Mouse (Mus musculus): ENCODE data around the gene Smurf1. TPM values are rescaled to one million over a fixed set of nuclear protein-coding genes. Genes with fewer than 3 reads are reported as not detected.

Smurf1 gene
- polyA plus RNA-seq, 1 experiment: 19.5 TPM

DNA sequence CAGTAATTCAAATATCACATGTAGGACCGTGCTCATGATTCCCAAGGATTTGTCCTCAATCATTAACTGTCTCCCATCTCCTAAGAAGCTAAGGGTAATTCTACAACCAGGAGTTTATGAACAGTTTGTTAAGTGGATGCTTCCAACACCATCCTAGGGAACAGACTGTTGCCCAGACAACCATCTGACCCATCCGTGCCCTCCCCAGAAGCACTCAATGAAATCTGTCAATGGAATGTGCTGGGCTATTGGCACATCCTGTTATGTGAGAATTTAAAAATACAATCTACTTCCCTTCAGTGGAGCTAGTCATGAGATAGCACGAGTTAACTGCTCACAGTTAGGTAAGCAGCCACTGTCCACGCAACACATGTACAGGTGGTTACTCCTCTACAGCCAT is 56.1 kb downstream of the Smurf1 start:
- Histone ChIP-seq H3K27ac (ENCODE audit: insufficient read depth, low read depth, low read length) (no peak overlapping the region), H3K27me3 (ENCODE audit: control insufficient read depth, insufficient read depth, low read length) (no peaks in the 10 kb centered on the region), H3K4me3 (ENCODE audit: low read depth, low read length) (no peak overlapping the region), H3K4me1 (ENCODE audit: control insufficient read depth, insufficient read depth, insufficient read length, low read length) (peaks cover 6% of the 10 kb centered on the region; the same call in 1 of the 2 replicates), H3K36me3 (ENCODE audit: control insufficient read depth, insufficient read depth, low read length) (no peaks in the 10 kb centered on the region)
- no peak for TF ChIP-seq POLR2A (IDR thresholded peaks at IDR 0.05; ENCODE audit: low read depth, low read length)
- no peak for TF ChIP-seq CTCF (IDR thresholded peaks at IDR 0.05; ENCODE audit: extremely low read depth, insufficient read length, insufficient replicate concordance, low read depth, low read length)
- WGBS: 86% methylated on average over 4 of the region's 4 CpGs

DNA sequence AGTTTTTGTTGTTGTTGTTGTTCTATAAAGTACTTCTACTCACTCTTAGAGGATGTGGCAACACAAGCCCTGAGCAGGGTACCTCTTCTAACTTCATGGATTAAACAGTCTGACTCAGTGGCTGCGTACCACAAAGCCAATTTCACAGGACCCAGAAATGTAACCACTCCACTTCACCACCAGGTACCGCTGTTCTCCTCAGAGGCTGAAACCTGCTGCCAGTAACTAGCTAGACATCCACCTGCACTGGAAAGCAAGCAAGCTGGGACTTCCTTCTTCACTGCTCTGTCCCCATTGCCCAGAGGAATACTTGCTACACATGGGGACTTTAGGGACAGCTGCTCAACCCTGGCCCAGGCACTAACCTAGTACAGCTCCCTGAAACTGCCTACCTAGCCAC is 58.1 kb downstream of the Smurf1 start:
- H3K36me3 ChIP-seq (ENCODE audit: control insufficient read depth, insufficient read depth, low read length): no peaks in the 10 kb centered on the region
- no peak overlapping the region for H3K4me3 ChIP-seq (ENCODE audit: low read depth, low read length)
- H3K27ac ChIP-seq (ENCODE audit: insufficient read depth, low read depth, low read length): no peak overlapping the region
- H3K4me1 ChIP-seq (ENCODE audit: control insufficient read depth, insufficient read depth, insufficient read length, low read length): peaks cover 3% of the 10 kb centered on the region
- 66% methylated on average over 2 of the region's 2 CpGs for WGBS
- H3K27me3 ChIP-seq (ENCODE audit: control insufficient read depth, insufficient read depth, low read length): no peaks in the 10 kb centered on the region
- TF ChIP-seq POLR2A (IDR thresholded peaks at IDR 0.05; ENCODE audit: low read depth, low read length) (no peak), CTCF (IDR thresholded peaks at IDR 0.05; ENCODE audit: extremely low read depth, insufficient read length, insufficient replicate concordance, low read depth, low read length) (peak; percentile 61; the same call in 1 of the 2 replicates)

DNA sequence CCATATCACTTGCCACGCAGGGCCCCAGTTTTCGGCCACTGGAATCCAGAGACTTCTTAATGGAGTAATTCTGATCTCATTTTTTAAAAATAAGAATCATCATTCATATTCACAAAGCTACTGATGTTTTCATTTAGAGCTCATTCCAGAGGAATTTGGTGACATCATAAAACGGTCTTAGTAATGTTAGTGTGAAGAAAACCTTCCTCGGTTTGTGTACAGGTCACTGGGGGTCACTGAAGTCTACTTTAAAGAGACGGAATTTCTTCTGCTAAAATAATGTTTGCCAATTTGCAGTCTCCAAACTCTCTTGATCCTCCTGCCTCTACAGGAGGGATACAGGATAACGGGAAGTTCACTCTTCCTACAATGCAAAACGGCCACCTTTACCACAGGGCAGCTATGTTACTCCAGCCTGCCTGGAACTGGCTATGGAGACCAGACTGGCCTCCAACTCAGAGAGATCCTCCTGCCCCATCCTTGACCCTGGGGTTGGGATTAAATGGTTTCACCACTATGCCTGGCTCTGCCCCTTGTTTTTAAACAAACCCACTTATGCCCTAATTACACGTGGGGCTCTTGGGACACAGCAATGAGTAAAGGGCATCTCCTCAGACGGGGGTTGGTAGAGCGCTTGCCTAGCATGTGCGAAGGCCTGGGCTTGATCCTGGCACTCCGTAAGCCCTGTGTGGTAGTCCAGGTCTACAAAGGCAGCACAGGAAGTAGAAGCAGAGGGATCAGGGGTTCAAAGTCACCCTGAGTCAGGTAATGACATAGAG is 61.1 kb downstream of the Smurf1 start:
- 72% methylated on average over 12 of the region's 12 CpGs for WGBS
- TF ChIP-seq POLR2A (IDR thresholded peaks at IDR 0.05; ENCODE audit: low read depth, low read length) (no peak), CTCF (IDR thresholded peaks at IDR 0.05; ENCODE audit: extremely low read depth, insufficient read length, insufficient replicate concordance, low read depth, low read length) (no peak)
- no peak overlapping the region for H3K4me3 ChIP-seq (ENCODE audit: low read depth, low read length)
- H3K27me3 ChIP-seq (ENCODE audit: control insufficient read depth, insufficient read depth, low read length): no peaks in the 10 kb centered on the region
- H3K4me1 ChIP-seq (ENCODE audit: control insufficient read depth, insufficient read depth, insufficient read length, low read length): no peaks in the 10 kb centered on the region; the same call in none of the 2 replicates
- peaks cover 12% of the 10 kb centered on the region for H3K36me3 ChIP-seq (ENCODE audit: control insufficient read depth, insufficient read depth, low read length)
- H3K27ac ChIP-seq (ENCODE audit: insufficient read depth, low read depth, low read length): no peak overlapping the region

DNA sequence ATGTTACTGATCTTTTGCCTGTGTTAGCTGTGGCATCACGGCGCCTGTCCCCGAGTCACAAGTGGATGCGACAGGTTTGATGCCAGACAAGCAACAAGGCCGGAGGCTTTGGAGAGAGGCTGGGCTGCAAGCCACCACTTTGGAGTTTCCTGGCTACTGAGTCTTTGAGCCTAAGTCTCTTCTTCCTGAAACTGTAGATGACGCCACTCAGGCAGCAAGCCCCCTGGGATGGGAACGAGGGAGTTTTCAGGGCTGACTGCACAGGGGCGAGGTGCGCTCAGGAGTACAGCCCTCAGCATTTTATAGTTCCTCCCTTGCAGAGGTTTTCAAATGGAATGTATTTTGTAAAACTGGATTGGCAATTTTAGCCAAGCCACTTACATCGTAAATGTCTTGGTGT is 63.9 kb downstream of the Smurf1 start:
- Histone ChIP-seq H3K4me3 (ENCODE audit: low read depth, low read length) (no peak overlapping the region), H3K4me1 (ENCODE audit: control insufficient read depth, insufficient read depth, insufficient read length, low read length) (no peaks in the 10 kb centered on the region; the same call in none of the 2 replicates), H3K36me3 (ENCODE audit: control insufficient read depth, insufficient read depth, low read length) (peaks cover 27% of the 10 kb centered on the region), H3K27me3 (ENCODE audit: control insufficient read depth, insufficient read depth, low read length) (no peaks in the 10 kb centered on the region), H3K27ac (ENCODE audit: insufficient read depth, low read depth, low read length) (no peak overlapping the region)
- WGBS: 85% methylated on average over 10 of the region's 10 CpGs
- TF ChIP-seq CTCF (IDR thresholded peaks at IDR 0.05; ENCODE audit: extremely low read depth, insufficient read length, insufficient replicate concordance, low read depth, low read length) (no peak), POLR2A (IDR thresholded peaks at IDR 0.05; ENCODE audit: low read depth, low read length) (no peak)

DNA sequence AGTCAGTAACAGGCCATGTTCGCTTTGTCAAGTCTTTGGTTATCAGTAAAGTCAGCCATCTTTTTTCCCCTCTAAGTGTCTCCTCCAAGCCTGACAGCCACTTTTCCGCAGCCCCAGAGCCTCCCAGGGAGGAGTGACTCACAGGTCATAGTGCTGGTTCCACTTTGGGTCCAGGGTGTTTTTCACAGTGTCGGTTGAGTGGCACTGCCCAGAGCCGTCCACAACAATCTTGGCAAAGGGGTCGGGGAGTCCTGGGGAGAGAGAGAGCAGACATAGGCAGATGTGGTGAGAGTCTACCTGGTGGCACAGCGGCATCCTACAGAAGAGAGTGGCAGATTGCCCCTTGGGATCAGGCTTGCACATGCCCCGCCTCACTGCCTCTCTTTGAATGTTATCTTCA is 64.6 kb downstream of the Smurf1 start:
- H3K27me3 ChIP-seq (ENCODE audit: control insufficient read depth, insufficient read depth, low read length): no peaks in the 10 kb centered on the region
- WGBS: 81% methylated on average over 7 of the region's 7 CpGs
- TF ChIP-seq CTCF (IDR thresholded peaks at IDR 0.05; ENCODE audit: extremely low read depth, insufficient read length, insufficient replicate concordance, low read depth, low read length) (no peak), POLR2A (IDR thresholded peaks at IDR 0.05; ENCODE audit: low read depth, low read length) (no peak)

DNA sequence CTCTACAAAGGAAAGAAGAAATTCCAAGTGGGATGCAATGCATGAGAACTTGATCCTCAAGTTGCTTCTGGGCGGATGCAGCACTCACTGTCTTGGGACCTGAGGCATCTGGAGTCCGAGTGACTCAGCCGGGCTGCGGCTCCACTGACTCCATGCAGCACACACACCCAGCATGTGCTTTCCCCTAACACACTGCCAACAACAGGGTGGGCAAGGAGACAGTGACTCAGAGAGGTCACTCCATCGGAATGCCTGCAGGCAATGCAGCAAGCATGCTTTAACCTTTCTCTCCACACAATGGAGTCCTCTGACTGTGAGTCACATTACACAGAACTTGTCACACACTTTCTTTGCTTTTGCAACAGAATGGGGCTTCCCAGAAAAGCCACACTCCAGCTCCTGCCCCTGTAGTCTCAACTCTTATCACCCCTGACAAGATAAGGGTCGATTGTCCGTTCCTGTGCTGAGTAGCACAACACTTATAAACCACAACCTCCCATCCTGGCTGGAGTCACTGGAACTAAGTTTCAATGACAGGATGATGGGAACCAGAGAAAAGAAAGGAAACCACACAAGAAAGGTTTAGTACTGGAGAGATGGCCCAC is 67.1 kb downstream of the Smurf1 start:
- no peak overlapping the region for H3K27ac ChIP-seq (ENCODE audit: insufficient read depth, low read depth, low read length)
- H3K36me3 ChIP-seq (ENCODE audit: control insufficient read depth, insufficient read depth, low read length): peaks cover 39% of the 10 kb centered on the region
- H3K27me3 ChIP-seq (ENCODE audit: control insufficient read depth, insufficient read depth, low read length): no peaks in the 10 kb centered on the region
- no peak overlapping the region for H3K4me3 ChIP-seq (ENCODE audit: low read depth, low read length)
- H3K4me1 ChIP-seq (ENCODE audit: control insufficient read depth, insufficient read depth, insufficient read length, low read length): no peaks in the 10 kb centered on the region; the same call in 1 of the 2 replicates
- 61% methylated on average over 7 of the region's 7 CpGs for WGBS
- TF ChIP-seq POLR2A (IDR thresholded peaks at IDR 0.05; ENCODE audit: low read depth, low read length): no peak
- TF ChIP-seq CTCF (IDR thresholded peaks at IDR 0.05; ENCODE audit: extremely low read depth, insufficient read length, insufficient replicate concordance, low read depth, low read length): no peak

More for the DNA sequence above, 64.6 kb downstream of the Smurf1 start:
- no peak overlapping the region for H3K4me3 ChIP-seq (ENCODE audit: low read depth, low read length)
- H3K36me3 ChIP-seq (ENCODE audit: control insufficient read depth, insufficient read depth, low read length): peaks cover 34% of the 10 kb centered on the region
- H3K4me1 ChIP-seq (ENCODE audit: control insufficient read depth, insufficient read depth, insufficient read length, low read length): no peaks in the 10 kb centered on the region; the same call in none of the 2 replicates
- no peak overlapping the region for H3K27ac ChIP-seq (ENCODE audit: insufficient read depth, low read depth, low read length)

DNA sequence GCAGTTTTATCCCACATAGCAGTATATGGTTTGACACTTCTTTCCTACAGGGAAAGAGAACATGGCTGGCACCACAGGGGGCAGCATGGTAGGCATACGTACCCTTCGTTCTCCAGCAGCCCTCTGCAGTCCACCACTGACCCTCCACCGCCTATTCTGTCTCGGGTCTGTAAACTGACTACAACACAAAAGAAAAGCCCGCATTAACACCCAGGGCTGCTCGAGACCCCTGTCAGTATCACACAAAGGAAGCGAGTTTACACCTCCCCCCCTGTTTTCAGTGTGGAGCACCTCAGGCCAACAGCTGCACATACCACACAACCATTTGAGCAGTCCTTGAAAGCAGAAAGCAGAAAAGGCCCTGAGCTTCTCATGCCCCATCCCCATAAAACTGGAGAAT is 67.8 kb downstream of the Smurf1 start:
- TF ChIP-seq CTCF (IDR thresholded peaks at IDR 0.05; ENCODE audit: extremely low read depth, insufficient read length, insufficient replicate concordance, low read depth, low read length) (no peak), POLR2A (IDR thresholded peaks at IDR 0.05; ENCODE audit: low read depth, low read length) (no peak)
- no peak overlapping the region for H3K27ac ChIP-seq (ENCODE audit: insufficient read depth, low read depth, low read length)
- H3K36me3 ChIP-seq (ENCODE audit: control insufficient read depth, insufficient read depth, low read length): peaks cover 45% of the 10 kb centered on the region
- 92% methylated on average over 7 of the region's 7 CpGs for WGBS
- no peaks in the 10 kb centered on the region for H3K27me3 ChIP-seq (ENCODE audit: control insufficient read depth, insufficient read depth, low read length)
- no peaks in the 10 kb centered on the region; the same call in 1 of the 2 replicates for H3K4me1 ChIP-seq (ENCODE audit: control insufficient read depth, insufficient read depth, insufficient read length, low read length)
- H3K4me3 ChIP-seq (ENCODE audit: low read depth, low read length): no peak overlapping the region
